Mouse (Mus musculus): ENCODE data around the gene Cdkl3.

Cdkl3 gene

GRCm38 (mm10) chr11:52003772-52004528 is at the start of gene Cdkl3:
Gene Cdkl3, plus strand, starts transcription at chr11:52004221.
- DNase-seq (ENCODE audit: low spot score), result peak; percentile 93

- DNase-seq (ENCODE audit: low spot score), result no peak
These were observed 47.9 kb upstream of the Cdkl3 start for GRCm38 (mm10) chr11:51956112-51956511.

DNA sequence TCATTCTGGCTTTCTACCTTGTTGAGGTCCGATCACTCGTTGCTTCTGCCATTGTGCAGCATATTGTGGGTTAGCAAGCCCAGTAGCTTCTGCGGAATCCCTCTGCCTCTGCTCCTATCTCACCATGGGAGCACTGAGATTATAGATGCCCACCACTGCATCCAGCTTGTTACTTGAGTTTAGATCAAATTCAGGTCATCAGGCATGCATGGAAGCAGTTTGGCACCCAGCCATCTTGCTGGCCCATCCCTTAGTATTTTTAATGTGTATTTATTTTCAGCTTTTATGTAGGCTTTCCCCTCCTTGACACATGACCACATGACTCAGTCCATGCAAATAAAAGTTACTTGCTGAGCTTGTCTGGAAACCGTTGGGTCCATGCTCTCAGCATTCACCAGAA is 46.3 kb upstream of the Cdkl3 start:
- DNase-seq (ENCODE audit: low spot score), result peak; percentile 26

GRCm38 (mm10) chr11:51959511-51959910 is 44.5 kb upstream of the Cdkl3 start:
- DNase-seq (ENCODE audit: low spot score), result no peak

DNA sequence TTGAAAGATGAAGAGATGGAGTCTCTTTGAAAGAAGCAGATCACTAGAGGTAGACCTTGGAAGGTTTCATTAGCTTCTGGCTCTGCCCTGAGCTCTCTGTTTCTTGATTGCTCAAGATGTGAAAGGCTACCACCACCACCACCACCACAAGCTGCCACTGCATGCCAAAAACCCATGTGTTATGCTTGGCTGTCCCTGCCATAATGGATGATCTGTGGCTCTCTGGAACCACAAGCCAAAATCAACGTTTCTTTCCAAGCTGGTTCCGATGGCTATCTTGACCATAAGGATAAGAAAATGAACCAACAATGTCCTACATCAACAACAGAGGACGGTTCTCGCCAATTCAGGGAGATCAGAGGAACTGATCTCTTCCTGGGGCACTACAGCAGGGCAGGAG is 44.0 kb upstream of the Cdkl3 start:
- no peak for DNase-seq (ENCODE audit: low spot score)

DNA sequence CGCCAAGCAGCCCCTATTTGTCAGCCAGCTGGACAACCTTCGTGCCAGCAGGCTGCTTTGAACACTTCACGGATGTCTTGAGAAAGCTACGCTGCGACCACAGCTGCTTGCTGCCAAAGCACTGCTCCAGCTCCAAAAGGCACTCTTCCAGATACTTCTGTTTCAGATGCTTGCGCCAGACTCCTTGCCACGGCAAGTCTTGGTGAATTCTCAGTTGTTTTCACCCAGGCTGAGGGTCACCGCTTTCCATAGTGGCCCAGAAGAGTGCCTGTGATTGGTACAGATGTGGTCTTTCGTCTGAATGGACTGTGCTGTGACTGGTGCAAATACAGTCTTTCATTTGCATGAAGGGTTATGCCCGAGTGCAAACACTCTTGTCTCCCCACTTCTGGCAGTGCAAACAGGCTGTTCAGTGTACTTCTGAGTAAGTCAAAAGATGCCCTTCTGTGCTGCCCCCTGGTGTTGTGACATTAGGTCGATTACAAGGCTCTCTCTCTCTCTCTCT is 43.0 kb upstream of the Cdkl3 start:
- no peak for DNase-seq (ENCODE audit: low spot score)

GRCm38 (mm10) chr11:51961761-51962160 is 42.3 kb upstream of the Cdkl3 start:
- DNase-seq (ENCODE audit: low spot score), result no peak

- DNase-seq (ENCODE audit: low spot score), result no peak
These were observed 41.7 kb upstream of the Cdkl3 start for GRCm38 (mm10) chr11:51962277-51962676.

GRCm38 (mm10) chr11:51966651-51967050 is 37.4 kb upstream of the Cdkl3 start:
- DNase-seq (ENCODE audit: low spot score), result no peak

DNA sequence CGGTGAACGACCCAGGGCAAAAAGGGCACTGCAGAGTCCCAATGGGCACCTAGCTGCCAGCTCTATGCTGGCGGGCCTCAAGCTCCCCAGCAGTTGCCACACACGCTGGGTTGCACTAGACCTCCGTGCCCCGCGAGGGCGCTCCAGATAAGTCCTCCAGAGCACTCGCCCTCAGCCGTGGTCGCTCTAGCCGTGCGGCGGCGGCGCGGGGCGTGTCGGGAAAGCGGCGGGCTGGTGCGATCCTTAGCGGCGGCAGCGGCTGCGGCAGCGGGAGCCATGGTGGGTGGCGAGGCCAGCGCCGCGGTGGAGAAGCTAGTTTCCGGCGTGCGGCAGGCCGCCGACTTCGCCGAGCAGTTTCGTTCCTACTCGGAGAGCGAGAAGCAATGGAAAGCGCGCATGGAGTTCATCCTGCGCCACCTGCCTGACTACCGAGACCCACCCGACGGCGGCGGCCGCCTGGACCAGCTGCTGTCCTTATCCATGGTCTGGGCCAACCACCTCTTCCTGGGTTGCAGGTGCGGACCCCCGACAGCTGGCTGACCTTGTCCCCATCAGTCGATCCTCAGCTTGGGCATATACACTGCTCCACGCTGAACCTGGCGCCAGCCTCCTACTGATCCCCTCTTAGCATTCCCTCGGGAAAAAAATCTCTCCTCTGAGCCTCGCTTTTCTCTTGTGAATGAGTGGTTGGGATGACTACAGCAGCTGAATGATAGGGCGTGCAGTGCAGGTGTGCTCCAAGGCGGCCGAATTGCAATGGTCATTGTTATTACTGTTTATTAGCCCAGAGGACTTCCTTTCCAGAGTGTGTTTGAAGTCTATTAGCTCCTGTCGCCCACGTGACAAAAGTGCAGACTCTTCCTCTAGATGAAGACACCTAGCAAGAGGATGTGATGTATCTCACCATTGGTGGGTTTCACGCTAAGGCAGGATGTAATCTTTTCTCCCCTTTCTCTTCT is 36.3 kb upstream of the Cdkl3 start, which contains the start of gene Cdkn2aipnl:
Gene Cdkn2aipnl, plus strand, starts transcription at position 219 of the 959 bp plus-strand sequence.
- DNase-seq (ENCODE audit: low spot score), result peak; percentile 99

DNA sequence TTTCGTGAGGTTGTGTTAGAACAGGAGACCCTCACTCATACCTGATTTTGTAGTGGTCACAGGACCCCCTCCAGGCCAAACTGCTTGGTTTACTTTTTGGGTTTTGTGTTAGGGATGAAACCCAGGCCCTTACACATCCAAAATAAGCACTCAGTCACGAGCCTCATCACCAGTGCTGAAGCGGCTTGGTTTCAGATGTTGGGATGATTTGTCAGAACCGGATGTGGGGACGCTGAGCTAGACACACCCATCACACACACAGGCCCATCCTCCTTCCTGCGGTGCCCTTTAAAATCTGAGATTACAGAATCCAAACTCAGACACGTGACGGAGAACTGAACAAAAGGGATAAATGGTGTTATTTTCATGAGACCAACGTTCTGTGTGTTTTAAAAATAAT is 35.1 kb upstream of the Cdkl3 start:
- DNase-seq (ENCODE audit: low spot score), result no peak

DNA sequence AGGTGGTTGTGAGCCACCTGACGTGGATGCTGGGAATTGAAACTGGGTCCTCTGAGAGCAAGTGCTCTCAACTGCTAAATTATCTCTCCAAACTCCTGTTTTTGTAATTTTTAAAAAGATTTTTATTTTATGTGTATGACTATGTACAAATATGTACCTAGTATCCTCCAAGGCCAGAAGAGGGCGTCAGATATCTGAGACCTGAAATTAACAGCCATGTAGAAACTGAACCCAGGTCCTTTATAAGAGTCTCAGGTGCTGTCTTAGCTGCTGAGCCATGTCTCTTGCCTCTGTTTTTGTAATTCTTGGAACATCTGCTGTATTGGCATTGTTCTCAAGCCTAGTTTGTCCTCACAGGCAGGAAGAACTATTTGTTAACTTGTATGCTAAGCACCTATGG is 34.5 kb upstream of the Cdkl3 start:
- no peak for DNase-seq (ENCODE audit: low spot score)

DNA sequence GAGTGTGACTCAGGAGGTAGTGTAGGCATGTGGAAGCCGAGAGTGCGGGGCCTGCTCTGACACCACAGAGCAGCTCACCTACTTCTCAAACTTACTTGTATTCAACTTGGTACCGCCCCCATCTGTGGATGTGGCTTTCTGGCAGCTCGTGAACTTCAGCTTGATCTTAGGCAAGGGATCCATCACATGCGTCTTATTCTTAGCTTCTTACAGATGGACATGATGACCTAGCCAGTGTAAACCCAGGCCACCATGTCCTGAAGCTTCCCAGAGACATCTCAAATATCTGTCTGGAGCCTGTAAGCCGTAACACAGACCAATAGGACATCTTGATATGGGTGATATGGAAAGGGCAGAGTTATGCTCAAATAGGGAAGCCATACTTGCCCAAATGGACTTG is 32.4 kb upstream of the Cdkl3 start:
- no peak for DNase-seq (ENCODE audit: low spot score)

GRCm38 (mm10) chr11:51999611-52000289 is 4.3 kb upstream of the Cdkl3 start:
- peak; percentile 43 for DNase-seq (ENCODE audit: low spot score)

DNA sequence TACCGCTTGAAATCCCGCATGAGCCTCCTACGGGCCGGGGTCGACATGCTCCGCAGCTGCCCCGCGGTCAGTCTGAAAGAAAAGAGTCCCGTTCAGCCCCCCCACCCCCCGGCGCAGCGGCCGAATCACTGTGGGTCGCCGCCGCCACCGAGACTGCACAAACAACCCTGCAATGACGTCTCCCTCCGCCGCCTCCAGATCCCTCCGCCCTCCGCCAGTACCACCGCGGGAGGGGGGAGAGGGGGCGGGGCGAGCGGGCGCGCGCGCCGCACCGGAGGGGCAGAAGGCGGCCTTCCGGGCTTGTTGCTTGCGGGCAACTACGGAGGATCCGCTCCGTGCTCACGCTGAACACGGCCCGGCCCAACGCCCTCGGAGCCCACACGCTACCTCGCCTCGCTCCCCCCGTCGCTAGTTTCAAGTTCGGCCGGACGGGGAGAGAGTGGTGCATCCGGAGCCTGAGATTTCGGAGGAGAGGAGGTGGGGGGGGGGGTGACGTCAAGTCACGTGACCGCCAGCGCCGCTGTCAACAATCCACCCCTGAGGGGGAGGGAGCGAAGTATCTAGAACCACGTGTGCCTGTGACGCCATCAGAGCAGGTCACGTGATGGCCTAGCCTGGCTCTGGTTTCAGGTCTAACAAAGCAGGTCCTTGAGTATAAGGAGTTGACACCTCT is 3.6 kb upstream of the Cdkl3 start, which contains the start of gene Ube2b:
Gene Ube2b, minus strand, starts transcription at position 473 of the 673 bp plus-strand sequence.
- peak; percentile 84 for DNase-seq (ENCODE audit: low spot score)

DNA sequence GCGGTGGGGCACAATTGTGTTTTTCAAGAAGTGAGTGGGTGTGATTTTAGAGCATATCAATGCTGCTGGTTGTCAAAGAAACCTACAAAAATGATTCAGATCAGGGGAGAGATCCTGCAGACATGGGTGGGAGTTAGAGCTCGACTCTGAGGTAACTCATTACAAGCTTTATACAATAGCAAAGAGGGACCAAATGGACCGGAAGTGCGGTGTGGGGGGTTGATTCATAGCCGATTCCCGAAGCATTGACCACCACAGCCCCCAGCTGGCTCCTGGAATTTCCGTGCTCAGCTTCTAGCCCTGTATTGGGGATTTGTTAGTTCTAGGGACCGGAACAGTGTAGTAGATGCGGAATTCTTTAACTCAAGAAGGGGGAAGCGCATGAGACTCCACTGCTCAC is 2.7 kb upstream of the Cdkl3 start:
- no peak for DNase-seq (ENCODE audit: low spot score)

DNA sequence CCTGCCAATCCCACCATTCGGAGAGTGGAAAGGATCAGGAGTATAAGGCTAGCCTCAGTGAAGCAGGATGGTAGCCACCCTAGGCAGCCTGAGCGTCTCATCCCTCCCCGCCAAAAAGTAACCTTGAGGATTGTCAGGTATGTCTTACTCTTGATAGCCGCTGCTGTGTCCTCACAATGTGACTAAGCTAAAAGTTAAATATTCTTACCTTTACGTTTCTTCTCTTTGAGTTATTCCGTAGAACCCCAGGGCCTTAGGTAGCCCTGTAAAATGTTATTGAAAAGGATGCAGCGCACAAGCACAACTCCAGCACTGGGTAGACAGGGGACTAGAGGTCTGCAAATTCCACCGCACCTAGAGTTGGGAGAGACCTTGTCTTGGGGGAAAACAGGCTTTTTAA is 2.2 kb upstream of the Cdkl3 start:
- no peak for DNase-seq (ENCODE audit: low spot score)

DNA sequence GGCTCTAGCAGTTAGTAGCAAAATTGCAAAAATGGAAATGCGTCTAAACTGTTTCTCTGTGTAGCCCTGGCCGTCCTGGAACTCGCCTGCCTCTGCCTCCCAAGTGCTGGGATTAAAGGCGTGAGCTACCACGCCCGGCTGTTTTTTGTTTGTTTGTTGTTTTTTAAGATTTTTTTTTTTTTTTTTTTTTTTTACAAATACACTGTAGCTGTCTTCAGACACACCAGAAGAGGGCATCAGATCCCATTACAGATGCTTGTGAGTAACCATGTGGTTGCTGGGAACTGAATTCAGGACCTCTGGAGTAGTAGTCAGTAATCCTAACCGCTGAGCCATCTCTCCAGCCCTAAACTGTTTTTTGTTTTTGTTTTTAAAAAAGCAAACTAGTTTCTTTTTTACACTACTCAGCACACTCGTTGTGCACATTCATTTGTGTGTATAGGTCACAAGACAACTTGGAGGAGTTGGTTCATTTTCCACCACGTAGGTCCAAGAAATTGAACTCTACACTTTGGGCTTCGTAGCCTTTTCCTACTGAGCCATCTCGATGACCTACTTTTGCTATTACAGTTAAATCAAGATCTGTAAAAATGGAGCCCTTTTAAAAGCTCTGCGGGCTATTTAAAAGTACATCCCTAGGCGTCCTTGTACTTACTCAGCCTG is 1.0 kb upstream of the Cdkl3 start:
- no peak for DNase-seq (ENCODE audit: low spot score)

DNA sequence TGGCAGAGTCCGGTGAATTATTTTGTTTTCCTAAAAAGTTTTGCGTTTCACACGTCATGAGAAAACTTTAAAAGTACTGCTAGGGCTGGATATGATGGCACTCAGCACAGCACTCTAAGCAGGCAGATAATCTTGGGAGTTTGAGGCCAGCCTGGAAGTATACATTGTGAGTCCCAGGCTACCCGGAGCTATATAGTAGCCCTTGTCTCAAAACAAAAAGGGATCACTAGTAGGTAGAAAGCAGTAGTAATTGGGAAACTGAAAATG is 583 bp upstream of the Cdkl3 start:
- no peak for DNase-seq (ENCODE audit: low spot score)

- DNase-seq (ENCODE audit: low spot score), result no peak
These were observed 1.6 kb downstream of the Cdkl3 start for GRCm38 (mm10) chr11:52005586-52005985.

- DNase-seq (ENCODE audit: low spot score), result no peak
These were observed 7.0 kb downstream of the Cdkl3 start for GRCm38 (mm10) chr11:52011011-52011410.

All from urinary bladder, postnatal 25 days (tissue).